Mouse (Mus musculus) kidney, postnatal 25 days (tissue): ENCODE results near the gene Kcnd1.
A peak's percentile ranks its signal among the peaks of the same experiment; 100 is the strongest.

Source experiments
- DNase-seq, 2 experiments: peaks; one replicate each; pipeline ENCODE4 v3.0.0; 2021; ENCODE audit warnings: mixed read lengths in 2 of 2

Kcnd1 gene

DNA sequence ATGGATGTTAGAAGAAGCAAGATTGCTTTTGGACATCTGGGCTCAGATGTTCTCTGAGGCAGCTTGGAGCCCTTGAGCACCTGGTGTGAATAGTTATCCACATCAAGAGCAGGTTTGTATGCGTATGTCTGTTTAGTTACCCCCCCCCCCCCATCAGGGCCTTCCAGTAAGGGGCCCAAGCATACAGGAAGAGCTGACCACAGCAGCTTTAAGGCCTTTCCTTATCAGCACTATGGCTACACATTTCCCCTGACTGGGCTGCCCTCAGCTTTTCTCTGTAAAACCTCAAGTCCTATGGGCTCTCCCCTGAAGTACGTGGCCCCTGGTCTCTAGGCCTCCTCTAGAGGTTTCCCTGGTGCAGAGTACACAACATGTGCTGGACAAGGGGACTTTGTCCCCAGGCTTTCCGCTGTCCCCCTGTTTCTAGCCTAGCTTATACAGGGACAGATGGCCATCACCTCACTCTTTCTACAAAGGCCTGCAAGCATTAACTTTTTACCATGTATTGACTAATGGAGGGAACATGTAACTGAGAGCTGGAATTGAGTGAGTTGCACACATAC, 37.2 kb downstream of the Kcnd1 start:
- DNase-seq = no peak

DNA sequence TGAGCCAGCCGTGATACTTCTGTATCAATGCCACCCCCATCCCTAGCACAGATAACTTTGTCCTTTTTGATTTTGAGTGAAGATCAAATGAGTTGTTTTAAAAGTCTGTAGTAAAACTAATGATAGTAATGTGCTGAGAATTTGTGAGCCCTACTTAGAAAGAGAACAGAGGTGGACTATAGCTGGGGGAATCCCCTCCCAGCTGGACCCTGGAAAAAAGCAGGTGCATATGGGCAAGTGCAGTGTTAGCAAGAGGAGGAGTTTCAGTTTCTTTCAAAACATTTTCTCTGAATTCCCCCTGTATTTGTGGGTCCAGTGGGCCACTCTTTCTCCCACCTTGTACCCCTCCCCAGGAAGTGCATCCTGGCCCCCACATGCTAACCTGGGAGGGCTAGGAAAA, 41.1 kb downstream of the Kcnd1 start:
- DNase-seq = no peak

DNA sequence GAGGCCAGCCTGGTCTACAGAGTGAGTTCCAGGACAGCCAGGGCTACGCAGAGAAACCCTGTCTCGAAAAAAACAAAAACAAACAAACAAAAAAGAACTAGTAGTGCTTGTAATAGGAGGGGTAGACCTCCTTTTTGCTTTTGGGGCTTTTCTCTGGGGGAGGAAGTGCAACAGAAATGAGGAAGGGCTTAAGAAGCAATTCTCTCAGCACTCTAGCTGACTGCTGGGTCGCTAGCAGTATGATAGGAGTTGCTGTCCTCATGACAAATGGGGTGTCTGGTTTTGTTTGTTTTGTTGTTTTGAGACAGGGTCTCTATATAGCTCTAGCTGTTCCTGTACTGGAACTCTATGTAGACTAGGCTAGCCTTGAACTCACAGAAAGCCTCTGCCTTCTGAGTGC, 42.5 kb downstream of the Kcnd1 start:
- no peak for DNase-seq

GRCm38 (mm10) chrX:7865343-7865742, 43.3 kb downstream of the Kcnd1 start:
- no peak for DNase-seq

GRCm38 (mm10) chrX:7865786-7866185, 43.7 kb downstream of the Kcnd1 start:
- no peak for DNase-seq

DNA sequence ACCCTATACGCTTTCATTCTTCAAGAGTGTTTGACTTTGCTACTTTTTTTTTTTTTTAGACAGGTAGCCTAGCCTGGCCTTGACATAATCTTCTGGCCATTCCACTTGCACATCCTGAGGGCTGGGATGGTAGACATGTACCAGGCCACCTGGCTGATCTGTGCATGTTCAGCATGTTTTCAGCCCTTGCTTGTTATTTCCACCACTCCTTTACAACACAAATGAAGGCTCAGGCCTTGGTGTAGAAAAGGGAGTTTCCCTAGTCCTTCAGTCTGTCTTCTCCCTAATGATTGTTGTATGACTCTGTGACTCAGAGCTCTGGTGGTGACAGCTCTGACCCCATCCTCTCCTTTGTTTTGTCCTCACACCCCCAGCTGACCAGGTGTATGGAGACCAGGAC, 45.1 kb downstream of the Kcnd1 start:
- DNase-seq = no peak

DNA sequence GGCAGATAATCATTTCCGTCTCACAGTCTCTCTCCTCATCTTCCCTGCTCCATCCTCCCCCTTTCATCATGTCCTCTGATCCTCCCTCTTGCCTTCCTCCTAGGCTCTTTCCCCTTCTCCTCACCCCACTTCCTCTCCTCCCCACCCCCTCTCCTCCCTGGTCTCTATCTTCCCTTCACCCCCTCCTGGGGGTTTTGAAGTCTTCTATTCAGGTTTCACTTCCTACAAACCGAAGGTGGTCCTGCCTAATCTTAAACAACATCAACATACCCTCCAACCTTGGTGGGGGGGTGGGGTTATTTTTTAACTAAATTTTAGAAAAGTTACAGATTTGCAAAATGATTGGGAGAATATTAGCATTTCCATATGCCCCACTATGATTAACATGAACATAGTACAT, 46.4 kb downstream of the Kcnd1 start:
- no peak for DNase-seq

DNA sequence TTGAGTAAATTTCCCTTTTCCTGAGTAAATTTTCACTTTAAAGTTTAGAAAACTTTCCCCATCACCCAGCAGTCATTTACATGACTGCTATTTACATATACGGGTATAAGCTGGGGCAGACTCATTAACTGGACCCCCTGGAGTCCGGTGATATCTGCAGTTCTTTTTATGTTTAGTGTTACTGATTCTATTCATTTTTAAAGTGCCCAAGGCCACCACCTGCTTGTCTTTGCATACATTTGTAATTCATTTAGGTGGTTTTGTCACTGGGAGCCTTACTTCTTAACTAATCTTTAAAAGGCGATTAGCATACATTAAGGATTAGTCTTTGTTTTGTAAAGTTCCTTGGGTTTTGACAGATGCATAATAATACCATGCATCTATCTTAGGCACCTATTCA, 47.7 kb downstream of the Kcnd1 start:
- no peak for DNase-seq

DNA sequence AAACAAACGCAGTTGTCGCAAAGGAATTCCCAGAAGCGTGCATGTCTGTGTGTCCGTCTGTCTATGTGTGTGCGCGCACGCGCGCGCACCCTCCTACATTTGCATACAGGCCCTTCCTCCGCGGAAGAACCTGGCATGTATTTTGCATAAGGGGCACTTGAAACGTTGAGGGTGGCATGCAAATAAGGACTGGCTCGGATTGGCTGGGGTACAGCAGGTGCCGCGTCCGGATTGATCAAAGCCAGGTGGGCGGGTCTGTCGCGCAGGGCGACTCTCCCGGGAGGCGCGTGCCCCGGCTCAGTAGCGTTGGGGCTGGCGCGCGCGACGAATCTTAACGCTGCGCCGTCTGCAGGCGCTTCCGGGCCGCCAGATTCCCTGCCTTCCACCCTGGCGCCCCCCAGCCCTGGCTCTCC, 55.9 kb downstream of the Kcnd1 start, which contains the start of gene Pim2:
Gene Pim2, plus strand, starts transcription at position 256 of the 413 bp plus-strand sequence.
- peak; percentile 86 to 94 for DNase-seq

GRCm38 (mm10) chrX:7878495-7878894, 56.4 kb downstream of the Kcnd1 start:
- peak in 1 of 2 experiments; percentile 44 for DNase-seq

GRCm38 (mm10) chrX:7879819-7880218, 57.7 kb downstream of the Kcnd1 start:
- peak; percentile 70 to 86 for DNase-seq

GRCm38 (mm10) chrX:7883841-7884567, 61.9 kb downstream of the Kcnd1 start, which contains the start of gene Slc35a2:
Gene Slc35a2 (plus strand): TSS chrX:7884028.
- peak; percentile 88 to 96 for DNase-seq
